Mouse (Mus musculus): ENCODE data around the gene Ugt1a6a.

Gene Ugt1a6a

DNA sequence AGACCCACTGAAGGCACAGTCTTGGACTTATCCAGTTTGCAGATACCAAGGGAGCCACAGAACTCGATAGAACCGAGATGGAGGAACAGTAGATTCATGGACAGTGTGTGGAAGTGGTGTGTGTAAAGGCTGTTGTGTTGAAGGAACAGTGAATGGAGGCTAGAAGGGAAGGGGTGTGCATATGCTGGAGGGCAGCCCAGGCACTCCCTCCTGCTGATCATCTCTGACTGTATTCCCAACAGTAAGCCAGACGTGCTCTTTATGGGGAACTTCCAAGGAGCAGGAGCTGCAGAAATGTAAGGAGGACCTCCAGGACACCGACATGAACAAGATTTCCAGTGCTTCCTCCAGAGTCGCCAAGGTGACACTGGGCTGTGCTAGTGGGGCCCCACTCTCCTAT, 115.4 kb downstream of the Ugt1a6a start:
- no peak for DNase-seq (ENCODE audit: low spot score)

DNA sequence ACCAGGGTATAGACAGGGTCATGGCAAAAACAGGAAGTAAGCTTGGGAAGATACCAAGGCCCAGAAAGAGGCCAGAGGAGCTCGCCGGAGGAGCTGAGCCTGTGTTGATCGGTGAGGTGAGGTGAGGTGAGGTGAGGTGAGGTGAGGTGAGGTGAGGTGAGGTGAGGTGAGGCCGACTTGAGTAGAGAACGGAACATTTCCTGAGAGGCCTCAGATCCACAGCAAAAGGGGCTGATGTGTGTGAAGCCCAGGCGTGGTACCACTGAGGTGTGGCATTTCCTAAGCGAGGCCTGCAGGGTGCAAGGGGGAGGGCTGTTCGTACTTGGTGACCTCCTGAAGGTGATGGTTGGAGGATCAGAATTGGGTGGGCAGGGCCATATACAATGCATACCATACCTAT, 118.5 kb downstream of the Ugt1a6a start:
- DNase-seq (ENCODE audit: low spot score), result no peak

DNA sequence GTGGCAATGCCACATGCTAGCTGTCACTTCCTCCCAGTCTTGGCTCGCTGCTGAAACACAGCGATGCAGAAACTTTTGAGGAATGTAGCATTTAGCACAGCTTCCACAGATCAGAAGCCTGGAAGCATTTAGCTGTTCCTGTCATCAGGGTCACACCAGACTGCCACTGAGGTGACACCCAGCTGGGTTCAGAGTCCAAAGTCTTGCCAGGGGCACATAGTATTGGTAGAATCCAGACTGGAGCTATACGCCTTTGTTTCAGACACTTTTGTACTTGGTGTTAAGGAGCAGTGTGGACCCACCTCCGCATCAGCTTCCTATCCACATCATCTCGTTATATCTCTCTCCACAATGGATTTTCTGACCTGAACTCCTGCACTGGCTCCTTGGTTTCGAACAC, 118.9 kb downstream of the Ugt1a6a start:
- no peak for DNase-seq (ENCODE audit: low spot score)

DNA sequence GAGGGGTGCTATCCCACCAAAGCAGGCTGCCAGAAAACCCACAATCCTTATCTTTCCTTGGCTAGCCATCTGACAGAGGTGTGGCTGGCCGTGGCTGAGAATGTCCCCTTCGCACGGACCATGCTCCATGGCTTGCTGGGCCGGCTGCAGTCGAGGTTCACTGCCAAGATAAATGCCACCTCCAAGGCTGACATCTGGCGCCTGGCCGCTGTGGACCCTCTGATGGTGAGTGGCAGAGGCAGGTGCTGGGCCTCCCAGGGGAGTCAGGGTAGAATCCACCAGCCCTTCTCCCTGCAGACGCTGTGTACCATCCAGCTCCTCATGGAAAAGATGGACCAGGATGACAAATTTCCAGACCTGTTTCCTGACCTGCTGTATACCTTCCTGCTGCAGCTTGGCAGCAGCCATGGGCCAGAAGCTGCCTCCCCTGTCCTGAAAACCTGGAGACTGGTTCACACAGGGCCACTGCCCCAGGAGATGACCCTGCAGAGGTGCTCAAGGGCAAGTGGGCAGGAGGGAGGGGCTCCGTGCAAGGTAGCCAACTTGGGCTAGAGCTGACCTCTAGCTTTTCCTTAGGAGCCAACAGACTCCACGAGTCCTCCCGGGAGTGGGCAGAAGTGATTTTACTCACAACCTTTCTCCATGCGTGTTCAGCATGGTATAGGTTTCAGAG, 120.3 kb downstream of the Ugt1a6a start:
- DNase-seq (ENCODE audit: low spot score), result no peak

DNA sequence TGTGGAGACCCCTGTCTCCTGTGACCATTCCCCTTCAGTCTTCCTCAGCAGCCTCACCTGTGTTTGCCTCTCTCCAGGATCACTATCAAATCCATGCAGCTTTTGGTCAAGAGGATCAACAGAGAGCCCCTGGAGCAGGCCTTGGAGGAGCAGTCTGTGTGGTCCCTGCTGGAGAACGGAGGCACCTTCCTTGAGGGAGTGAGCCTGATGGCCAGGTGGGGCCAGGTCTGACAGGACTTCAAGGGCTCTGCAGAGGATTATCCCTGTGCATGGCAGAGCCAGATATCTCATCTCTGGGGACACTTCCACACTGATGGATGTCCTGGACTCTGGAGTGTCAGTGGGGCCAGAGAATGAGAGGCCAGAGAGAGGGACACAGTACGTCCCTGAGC, 120.9 kb downstream of the Ugt1a6a start:
- DNase-seq (ENCODE audit: low spot score), result no peak

DNA sequence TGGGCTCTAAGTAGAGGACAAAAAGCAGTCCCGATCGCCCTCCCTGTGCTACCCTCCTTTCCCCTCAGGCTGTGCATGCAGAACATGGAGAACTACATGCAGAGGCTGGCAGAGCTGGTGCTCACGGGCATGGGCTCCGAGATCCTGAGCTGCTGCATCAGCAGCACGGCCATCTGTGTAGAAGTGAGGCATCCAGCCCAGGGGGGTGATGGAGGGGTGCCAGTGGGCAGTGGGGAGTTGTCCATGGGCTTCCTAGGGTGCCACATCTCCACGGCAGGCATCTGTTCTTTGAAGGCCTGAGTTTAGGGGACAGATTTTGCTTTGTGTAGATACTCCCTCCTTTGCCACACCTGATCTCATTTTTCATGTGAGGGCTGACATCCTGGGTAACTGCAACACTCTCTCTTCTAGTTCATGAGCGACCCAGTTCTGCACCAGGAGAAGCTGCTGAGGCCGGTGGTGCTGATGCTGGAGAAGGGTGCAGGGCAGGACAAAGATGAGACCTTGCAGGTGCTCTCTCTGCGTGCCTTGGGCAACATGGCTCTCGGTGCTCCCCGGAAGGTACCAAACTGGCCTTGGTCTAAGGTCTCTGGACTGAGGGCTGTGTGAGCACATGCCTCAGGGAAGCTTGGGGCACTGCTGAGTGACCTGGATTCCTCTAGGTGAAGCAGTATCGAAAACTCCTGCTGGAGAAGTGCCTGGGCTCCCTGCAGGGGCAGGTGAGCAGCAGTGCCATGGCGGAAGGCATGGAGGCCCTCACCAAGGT, 121.6 kb downstream of the Ugt1a6a start:
- DNase-seq (ENCODE audit: low spot score), result no peak

DNA sequence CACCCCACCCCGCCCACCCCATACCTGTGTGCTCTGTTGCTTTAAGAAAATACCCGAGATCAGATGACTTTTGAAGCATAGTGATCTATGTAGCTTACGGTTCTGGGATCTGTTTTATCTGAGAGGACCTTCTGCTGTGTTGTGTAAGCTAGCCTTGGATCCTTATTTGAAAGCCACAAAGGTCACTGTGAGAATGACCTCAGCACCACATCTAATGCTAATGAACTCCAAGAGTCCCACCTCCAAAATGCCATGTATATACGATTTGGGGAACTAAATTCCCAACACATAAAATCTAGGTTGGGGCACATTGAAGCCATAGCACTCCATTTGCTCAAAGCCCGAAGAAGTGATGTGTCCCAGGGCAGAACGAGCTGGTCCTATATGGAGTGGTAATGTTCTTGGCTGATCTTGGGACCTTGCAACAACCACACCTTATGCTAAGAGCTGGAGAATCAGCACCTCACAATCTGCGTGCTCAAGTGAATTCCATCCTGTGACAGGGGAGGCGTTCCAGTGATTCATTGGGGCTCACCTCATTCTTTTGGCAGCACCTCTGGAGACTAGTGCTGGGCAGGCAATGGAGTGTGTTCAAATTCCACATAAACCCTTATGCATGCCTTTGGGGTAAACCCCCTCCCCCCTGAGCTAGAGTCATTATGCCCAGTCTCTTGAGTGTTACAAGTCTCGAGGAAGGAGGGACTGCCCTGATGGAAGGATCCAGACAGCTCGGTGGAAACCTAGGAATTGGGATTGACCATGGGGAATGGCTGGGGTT, 122.5 kb downstream of the Ugt1a6a start:
- no peak for DNase-seq (ENCODE audit: low spot score)

DNA sequence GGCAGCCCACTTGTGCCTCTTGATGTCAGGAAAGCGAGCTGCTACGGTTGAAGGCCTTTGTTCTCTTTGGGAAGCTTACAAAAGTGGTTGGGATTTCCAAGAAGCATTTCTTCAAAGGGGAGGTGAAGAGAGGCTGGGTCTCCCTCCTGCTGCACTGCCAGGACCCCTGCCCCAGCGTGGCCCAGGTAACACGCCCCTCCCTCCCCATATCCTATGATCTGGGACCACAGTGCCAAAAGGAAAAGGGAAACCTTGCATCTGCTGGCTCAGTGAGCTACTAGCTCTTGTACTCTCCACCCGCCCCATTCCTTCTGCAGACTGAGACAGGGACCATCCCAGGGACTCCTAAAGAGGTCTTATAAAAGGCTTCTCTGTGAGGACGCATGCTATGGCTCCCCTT, 123.1 kb downstream of the Ugt1a6a start:
- no peak for DNase-seq (ENCODE audit: low spot score)

DNA sequence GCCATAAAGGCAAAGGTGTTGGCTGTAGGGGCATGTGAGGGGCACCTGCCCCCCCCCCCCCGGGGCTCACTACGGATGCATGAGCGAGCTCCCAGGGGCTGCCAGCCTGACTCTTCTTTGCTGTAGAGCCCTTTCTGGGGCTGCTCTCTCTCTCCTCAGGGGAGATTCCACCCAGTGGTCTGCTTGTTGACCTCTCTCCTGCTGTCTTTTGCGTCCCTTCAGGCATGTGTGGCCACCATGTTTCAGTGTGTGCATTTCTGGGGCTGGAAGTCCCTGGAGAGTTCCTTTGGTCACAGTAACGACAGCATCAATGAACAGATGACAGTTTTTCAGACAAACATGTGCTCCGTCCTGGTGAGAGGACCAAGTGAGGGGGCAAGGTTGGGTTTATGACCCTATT, 123.8 kb downstream of the Ugt1a6a start:
- no peak for DNase-seq (ENCODE audit: low spot score)

DNA sequence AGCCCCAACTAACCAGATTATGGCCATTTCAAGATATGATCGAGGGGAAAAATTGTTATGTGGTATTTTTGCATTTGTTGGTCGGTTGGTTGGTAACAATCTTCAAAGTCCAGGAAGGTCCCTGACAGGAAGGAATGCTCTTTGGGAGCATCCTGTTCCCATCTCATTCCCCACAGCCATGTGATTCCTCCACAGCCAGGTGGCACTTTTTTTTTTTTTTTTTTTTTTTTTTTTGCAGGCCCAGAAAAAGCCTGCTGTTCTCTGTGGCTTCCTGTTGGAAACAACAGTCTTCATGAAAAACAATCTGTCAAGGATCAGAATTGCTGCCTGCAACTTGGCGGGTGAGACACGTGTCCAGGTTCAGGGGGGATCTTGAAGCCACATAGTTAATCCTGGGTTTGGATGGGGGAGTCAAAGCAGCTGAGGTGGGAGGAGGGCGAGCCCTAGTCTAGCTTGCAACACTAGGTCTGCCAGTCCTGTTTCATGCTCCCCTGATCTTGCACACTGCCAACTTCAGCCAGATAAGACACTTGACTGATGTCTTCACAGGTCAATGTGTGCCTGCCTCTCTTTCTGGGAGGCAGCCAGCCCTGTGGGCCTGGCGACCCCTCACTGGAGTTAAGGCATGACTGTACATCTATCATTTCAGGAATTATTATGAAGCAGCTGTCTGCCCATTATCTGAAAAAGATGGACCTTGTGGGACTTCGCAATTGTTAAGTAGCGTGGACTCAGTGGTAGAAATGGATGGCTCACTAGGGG, 124.5 kb downstream of the Ugt1a6a start:
- no peak for DNase-seq (ENCODE audit: low spot score)

DNA sequence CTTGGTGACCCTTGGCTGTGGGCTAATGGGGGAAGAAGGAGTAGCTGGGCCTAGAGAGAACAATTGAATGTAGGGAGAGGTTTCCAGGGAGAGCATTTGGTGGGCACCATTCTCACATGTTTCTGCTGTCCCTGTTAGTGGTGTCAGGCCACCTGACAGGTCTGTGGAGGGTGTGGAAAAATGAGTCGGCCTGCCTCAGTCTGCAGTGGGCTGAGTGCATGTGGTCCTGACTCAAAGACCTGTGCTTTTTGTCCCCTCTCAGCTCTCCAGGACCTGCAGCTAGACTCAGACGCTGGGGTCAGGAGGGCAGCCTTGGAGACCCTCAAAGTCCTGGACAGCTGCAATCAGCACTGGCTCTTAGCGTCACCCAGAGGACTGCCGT, 125.0 kb downstream of the Ugt1a6a start:
- DNase-seq (ENCODE audit: low spot score), result no peak

DNA sequence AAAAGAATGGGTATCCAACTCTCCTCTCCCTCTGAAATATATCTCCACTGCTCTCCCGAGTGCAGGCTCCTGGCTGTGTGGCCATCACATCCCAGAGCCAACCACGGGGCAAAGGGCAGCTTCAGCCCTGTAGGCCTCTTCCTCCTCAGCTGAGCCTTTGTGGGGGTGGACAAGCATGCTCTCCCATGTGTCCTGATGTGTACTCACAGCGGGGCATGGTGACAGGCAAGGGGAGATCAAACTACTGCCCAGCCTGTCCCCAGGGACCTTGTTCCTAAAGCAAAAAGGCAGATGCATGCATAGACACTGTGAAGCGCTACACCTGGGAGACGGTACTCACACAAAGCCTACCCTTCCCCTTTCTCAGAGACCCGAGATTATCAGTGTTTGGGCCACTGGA, 125.5 kb downstream of the Ugt1a6a start:
- no peak for DNase-seq (ENCODE audit: low spot score)

DNA sequence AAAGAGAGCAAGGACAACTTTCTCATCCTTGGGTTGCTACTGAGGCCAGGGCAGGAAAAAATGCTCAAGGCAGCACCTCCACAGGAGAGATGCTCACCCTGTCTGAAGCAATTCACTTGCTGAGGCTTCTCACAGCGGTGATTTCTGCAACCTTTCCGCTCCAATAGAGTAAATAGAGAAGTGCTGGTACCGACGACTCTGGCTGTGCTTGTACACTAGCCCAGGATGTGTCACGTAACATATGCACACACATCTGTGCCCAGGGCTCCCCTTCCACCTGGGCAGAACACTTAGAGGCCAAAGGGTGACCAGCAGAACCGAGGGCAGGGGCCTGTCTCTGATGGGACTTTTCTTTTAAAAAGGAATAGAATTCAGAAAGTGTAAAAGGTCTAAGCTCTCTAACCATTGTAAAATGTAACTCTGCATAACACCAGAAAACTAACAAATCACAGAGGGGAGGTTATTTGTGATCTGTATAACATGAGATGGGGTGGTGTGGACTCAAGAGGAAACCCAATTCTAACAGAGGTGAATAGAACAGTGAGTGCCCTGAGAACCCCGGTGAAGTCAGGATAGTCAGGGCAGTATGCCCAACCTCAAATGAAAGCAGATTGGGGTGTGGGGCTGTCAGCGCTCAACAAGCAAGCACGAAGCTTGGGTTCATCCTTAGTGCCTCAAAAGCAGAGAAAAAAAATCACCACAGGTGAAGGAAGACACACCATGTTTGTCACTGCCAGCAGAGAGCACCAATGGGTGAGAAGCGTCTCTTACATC, 126.2 kb downstream of the Ugt1a6a start:
- DNase-seq (ENCODE audit: low spot score), result no peak

DNA sequence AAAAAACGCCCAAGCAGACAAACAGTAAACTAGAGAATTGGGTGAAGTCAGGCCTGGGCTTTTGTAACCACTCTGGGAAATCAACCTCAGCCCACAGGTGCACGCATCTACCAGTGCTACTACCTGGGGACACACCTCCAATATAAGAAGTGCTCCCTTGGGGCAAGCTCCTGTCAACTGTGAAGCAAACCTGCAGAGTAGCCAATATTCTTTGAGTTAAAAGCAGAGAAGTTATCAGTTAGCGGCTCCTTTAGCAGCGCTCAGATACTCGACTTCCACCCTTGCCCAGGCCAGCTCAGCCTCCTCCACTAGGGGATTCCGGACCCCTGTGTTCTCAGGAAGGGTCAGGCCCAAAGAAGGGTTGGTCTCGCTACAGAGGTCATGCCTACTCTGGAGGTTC, 127.1 kb downstream of the Ugt1a6a start:
- DNase-seq (ENCODE audit: low spot score), result no peak

DNA sequence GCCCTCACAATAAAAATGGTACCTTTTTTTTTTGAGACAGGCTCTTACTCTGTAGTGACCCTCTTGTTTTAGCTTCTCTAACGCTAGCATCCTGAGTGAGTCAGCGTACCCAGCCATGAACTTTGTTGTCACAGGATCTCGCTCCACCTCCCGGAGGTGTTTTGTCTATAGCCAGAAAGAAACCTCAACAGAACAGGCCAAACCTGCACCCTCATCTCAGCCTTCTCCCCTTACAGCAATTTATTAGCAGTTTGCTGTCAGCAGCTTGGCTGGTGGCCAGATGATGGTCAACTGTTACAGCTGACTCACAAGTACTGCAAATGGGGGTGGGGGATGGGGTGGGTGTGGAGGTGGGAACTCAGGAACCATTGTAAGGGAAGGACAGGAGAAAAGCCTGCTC, 127.6 kb downstream of the Ugt1a6a start:
- DNase-seq (ENCODE audit: low spot score), result peak; percentile 83

DNA sequence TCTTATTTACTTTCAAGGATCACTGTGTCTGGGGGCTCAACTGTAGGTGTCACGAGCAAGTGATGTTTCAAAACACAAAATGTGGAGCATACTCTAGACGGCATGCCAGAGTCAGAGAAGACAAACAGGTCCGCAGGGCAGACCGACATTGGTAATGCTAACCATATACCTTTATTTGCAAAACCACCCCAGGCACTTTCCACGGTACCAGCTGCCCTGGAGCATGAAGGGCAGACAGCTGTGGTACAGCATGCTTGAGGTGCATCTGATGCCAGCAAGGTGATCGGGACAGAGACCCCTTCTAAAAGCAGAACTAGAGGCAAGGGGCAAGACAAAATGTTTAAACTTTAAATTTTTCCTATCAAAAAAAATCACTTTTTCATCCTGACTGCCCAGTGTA, 128.4 kb downstream of the Ugt1a6a start:
- DNase-seq (ENCODE audit: low spot score), result no peak

DNA sequence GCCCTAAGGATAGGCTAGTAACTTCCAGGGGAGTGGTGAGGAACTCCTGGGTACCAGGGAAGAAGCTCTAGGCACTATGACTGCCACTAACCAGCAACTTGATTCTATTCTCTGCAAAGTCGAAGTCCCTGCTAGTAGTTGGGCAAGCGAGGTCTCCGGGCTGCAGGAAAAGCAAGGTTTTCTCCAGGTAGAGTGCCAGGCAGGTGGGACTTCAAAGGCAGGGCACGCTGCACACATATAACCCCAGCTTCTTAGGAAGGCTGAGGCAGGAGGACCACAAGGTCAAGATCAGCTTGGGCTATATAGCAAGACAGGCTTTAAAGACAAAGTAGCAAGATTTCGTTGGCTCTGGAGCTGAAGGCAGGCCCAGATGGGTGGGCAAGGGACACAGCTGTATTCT, 129.2 kb downstream of the Ugt1a6a start:
- no peak for DNase-seq (ENCODE audit: low spot score)

DNA sequence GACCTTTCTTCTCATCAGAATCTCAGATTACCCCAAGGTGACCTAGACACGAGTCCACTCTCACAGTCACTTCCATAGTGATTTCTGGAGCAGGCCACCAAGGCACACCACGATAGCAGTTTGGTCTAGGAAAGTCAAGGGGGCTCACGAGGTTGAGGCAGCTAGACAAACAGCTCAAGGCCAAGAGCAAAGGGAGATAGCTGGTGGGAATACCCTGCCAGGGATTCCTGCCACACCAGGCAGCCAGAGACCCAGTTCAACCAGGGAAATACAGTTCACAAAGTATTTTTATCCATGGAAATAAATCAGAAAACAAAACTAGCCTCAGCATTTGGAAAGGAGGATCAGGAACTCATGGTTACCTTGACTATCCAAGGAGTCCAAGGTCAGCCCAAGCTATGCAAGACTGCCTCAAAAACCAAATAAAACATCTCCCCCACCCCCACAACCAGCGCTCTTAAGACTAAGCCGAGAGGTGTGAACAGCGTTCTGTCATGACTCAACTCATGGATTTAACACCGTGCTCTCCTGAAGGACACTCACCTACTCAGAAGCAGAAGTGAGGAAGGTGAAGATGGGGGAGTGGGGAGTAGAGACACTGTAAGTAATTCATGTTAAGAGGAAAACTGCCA, 129.7 kb downstream of the Ugt1a6a start:
- DNase-seq (ENCODE audit: low spot score), result no peak

DNA sequence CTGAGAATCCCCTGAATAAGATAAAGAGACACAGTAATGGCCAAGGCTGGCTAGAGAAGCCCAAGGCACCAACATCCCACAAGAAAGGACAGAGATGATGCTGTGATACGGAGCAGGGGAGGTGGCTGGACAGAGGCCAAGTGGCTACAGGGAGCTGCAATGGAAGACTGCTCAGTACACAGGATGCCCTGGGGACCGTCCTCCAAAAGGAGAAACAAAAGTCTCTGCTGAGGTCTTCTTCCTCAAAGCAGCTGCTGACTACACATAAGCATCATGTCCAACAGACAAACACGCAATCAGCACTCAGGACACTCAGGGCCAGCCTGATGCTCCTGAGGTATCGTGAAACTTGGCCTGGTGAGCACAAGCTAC, 130.2 kb downstream of the Ugt1a6a start:
- DNase-seq (ENCODE audit: low spot score), result no peak

DNA sequence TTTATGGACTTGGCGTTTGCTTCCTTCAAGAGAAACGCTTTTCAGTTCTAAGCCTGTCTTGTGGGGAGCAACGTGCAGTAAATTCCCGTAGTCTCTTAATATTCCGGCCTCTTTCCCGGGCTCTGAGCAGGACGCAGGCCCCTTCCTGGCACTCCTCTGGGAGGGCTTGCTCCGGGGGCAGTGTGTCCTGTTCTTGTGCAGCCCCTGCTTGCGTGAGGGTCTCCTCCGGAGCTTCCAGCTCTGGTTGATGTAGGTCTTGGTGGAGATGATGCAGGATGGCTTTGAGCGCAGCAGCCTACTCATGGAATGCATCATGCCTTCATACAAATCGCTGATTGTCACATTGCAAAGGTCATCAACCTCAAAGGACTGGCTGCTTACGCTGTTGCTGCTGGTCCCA, 131.5 kb downstream of the Ugt1a6a start:
- no peak for DNase-seq (ENCODE audit: low spot score)

DNA sequence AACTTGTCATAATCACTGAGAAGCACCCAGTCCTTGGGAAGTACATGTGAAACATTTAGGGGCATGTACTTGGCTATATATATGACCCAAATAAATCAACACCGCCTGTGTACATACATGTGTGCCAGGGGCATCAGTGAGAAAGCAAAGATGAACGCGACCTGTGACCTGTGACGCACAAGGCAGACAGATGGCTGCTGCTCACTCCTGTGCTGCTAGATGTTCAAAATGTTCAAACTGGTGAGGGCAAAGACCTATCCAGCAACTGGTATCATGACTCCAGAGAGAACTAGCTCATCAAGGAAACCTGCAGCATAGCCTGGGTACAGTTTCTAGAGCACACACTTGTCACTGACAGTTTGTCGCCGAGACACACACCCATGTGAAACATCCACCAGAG, 132.9 kb downstream of the Ugt1a6a start:
- no peak for DNase-seq (ENCODE audit: low spot score)

All from adipocyte (in vitro differentiated cells).